Mouse (Mus musculus) ovary, adult 18-20 months (tissue): ENCODE results near the gene Cobll1.

ENCODE experiments used
- DNase-seq: peaks from one replicate; pipeline ENCODE4 v3.0.0; 2022; ENCODE audit warnings: low spot score, mixed read lengths

Cobll1 gene

DNA sequence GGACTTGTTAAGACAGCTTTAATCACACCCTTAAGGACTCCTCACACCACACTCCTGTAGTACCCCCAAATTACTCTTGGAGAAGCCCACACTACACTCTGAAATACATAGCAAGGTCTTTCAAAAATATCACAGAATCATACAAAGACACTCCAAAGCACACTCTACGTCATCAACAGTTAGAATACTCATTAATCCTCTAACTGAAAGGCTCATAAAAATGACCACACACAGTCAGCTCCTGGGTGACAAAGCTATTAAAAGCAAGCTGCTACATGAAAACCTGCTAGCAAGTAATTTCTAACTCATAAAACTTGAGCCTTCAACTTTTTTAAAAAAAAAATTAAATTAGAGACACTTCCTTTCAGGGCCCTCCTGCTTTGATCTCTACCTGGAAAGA, 91.8 kb downstream of the Cobll1 start:
- no peak for DNase-seq

DNA sequence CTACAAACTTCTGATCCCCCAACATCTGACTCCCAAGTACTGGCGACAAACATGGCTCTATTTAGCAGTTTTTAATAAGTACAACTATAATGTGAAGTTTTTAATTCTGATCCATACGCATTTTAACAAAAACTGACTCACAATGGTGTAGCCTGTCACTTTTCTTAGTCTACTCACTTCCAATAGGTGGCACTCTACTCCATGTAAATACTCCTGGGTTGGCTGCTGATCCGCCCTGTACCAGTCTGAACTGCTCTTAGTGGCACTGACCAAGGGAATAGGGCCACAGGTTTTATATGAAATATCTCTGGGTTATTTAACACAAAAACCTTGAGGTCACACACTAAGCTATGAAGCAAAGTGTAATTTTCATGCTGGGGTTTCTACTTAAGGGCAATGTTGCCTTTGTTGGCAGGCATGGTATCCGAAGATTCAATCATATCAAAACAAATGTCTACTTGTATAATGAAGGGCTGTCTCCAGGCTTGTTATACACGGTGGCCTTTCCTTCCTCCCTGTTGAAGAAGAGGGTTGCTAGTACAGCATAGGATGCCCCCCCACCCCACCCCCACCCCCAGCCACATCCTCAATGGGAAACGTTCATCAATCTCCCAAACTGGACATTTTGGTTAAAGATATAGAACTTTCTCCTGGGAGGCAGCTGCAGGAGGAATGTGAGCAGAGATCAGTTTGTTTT, 93.6 kb downstream of the Cobll1 start:
- DNase-seq, result peak; percentile 16

- no peak for DNase-seq
Observed at GRCm38 (mm10) chr2:65141093-65141661, 98.0 kb downstream of the Cobll1 start.

DNA sequence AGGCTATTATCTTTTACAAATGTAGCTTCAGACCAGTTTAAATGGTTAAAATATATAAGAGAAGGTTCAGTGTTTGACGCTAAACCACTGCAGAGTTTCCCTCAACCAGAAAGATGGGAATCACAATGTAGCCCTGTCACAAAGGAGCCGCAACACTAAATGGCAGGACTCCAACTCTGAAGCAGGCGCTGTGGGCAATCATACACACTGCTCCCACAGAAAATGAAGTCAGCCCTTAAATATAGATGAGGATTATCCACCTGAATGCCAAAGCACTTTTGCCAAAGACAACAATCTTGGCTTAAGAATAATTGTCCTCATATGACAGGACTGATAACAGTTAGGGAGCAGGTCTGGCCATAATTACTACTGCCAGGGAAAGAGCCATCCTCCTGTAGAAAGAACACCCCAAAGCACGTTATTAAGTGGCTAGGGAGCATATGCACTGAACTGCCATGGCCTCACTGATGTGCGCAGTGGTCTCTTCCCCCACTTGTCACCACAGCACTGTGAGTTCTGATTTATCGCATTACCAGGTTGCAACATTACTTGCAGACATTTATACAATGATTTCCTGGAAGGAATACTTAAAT, 98.8 kb downstream of the Cobll1 start:
- DNase-seq, result no peak

DNA sequence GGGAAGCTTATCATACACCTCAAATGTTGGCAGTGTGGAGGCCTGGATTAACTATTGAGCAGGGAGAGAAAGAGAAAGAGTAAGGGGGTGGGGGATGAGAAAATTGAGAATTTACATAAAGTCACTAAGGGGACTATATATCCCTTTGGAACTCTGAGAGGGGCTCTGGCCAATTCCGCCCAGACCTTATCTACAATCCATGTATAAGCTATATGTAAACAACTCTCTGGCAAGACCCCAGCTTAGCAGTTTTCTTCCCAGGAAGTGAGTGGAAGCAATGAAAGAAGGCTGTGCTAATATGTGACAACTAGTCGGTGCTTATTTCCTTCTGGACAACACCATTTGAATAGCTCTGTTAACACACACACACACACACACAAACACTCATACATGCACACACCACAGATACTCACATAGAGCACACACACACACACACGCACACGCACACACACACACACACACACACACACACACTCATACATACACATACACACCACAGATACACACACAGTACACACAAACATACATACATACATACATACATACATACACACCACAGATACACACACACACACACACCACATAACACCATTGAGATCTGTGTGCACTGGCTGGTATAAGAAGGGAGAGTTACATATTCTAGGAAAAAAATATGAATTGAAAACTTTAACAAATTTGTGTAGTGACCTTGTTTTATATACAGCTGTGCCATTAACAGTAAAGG, 99.4 kb downstream of the Cobll1 start:
- DNase-seq, result no peak

GRCm38 (mm10) chr2:65138992-65139391, 100.2 kb downstream of the Cobll1 start:
- no peak for DNase-seq

DNA sequence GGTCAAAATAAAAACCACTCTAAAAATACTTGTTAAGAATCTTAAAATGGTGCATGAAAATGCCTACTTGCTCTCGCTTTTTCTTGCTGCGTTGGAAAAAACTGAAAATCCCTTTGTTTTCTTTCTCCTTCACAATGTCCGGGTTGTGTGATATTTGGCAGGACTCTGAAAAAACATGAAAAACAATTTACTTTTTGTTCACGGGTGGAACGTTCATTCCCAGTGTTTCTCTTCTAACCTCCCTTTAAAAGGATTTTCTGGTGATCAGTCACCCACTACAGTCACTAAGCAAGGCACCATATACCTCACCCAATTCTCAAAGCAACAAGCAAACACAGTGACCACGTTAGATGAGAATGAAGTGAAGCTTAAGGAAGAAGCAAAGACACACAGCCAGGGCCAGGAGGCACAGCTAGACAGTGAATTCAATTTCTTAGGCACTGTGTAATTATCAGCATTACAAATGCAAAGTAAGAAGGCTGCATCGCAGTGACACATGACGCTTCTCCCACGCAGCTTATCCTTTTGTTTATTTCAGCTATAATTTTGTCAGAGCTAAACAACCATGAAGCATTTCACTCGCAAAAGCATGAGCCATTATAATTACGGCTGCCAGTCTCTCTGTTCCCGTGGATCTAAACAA, 112.9 kb downstream of the Cobll1 start:
- no peak for DNase-seq

DNA sequence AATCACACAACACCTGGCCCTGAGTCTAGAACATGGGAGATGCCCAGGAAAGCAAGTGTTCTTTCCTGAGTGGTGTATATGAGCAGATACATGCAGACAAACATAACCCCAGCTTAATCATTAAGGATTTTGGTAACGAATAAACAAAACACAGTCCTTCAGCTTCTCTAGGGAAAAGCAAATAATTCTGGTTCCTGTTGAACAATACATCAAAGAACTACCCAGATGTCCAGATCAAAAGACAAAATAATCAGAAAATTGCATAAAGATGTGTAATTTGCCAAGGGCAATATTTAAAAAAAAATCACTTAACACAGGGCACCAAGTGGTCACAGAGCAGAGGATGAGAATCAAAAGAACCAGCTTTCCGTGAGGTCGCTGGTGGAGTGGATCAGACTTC, 115.5 kb downstream of the Cobll1 start:
- no peak for DNase-seq

- DNase-seq, result no peak
Observed at GRCm38 (mm10) chr2:65121435-65121834, 117.8 kb downstream of the Cobll1 start.

GRCm38 (mm10) chr2:65121012-65121411, 118.2 kb downstream of the Cobll1 start:
- DNase-seq, result no peak

GRCm38 (mm10) chr2:65120112-65120511, 119.1 kb downstream of the Cobll1 start:
- DNase-seq, result no peak

- DNase-seq, result no peak
Observed at GRCm38 (mm10) chr2:65119667-65120066, 119.5 kb downstream of the Cobll1 start.

GRCm38 (mm10) chr2:65119076-65119475, 120.1 kb downstream of the Cobll1 start:
- DNase-seq, result no peak

DNA sequence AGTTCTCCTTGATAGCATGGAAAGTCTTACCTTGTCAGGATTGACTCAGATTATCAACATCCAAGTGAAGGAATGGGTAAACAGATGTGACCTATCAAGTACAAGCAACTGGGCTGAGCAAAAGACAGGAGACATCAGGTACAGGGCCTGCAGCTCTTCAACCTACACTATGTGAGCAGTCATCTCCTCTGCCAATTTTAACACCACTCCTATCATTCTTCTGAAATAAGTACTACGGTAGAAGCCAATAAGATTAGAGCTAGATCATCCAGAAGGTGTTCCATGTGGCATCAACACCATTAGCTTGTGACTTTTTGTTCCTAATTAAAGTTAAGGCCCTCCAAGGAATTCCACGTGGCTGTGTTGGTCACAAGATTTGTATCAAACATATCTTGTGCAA, 121.3 kb downstream of the Cobll1 start:
- DNase-seq, result no peak

DNA sequence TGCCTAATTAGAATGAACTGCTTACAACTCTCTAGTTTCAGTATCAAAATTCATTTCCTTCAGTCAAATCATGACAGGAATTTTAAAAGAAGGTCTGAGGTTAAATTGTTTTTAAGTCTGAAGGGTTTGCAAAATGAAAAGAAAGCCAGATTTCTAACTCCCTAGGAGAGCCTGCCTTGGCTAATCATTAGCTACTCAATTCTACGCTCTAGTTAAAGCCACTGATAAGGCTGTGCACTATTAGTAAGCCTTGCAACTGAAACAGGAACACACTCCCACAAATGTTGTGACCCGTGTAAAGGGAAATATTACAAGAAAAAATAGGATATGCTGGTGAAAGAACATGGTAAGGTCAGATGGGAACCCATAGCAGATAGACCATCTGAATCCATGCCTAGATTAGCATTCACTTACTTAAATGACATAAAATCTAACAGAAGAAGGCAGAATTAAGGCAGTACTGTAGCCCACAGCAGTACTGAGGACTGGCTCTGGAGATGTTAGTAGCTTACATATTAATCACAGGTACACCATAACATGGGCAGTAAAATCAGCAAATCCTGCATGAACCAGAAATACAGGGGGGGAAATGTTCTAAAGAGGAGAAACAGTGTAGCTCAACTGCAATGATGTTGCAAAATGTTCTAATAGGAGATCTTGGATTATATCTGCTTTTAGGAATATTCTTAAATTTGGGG, 122.6 kb downstream of the Cobll1 start:
- DNase-seq, result no peak

DNA sequence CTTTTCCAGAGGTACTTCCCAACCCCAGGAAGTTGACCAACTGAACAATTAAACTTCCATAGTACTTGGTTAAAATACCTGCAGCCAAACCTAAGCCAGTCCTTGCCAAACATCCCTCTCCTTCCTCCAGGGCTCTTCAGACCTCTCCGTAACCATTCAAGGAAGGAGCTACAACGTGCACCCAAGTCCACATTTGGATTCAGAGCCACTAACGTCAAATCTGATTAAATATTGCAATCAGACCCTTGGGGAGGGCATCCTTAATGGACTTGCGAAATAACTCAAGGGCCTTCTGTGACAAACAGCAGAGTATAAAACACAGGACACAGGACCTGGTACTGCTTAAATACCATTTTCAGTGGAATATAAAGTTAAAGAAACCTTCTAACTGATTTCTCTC, 126.0 kb downstream of the Cobll1 start:
- no peak for DNase-seq

DNA sequence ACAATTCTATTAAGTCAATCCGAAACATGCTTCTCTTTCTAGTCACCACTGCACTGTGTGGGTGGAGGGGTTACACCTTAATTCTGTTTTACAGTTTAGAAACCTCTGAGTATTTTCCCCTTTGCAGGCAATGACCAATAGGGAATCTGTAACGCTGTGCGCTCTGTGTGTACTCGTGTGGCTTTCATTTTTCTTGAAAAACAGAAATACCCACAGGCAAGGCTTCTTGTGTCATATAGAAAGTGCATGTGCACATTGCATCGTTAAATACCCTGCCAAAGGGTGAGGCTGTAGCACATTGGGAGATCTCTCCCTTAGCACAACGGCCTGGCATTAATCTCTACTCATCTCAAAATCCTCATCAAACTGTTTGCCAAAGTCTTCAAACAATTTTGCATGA, 134.6 kb downstream of the Cobll1 start:
- DNase-seq, result no peak

GRCm38 (mm10) chr2:65103801-65104200, 135.4 kb downstream of the Cobll1 start:
- no peak for DNase-seq

DNA sequence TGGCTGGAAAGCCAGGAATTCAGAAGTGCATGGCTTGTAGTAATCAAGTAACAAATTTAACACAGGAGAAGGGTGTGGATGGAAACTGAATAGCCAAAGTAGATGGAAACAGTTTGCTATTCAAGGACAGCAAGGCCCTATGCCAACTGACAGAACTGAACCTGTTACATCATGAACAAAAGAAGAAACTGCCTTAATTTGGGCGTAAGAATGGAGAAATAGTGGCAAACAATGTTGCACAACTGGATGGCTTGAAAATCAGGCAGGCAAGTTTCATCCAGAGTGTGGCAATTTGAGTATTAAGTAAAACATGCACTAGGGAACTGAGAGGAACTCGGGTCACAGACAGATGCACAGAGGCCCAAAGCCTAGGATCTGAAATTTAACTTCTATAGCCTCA, 137.8 kb downstream of the Cobll1 start:
- no peak for DNase-seq

DNA sequence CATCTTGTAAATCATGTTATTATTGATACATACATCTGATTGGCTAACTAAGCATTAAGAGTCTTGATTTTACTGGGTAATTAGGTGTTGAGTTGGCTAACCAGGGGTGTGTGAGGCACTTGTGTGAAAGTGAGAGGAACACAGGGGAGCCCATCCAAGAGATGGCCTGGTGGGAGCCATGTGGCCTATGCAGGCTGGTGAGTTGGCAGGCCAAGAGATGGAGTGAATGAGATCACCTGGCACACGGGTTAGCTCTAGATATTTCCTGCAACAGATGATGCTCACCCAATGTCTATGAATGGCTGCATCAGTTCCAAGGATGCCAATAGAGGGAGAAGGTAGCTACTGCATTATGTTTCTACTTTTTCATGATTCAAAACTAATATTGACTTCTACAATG, 139.2 kb downstream of the Cobll1 start:
- DNase-seq, result no peak

GRCm38 (mm10) chr2:65095571-65095970, 143.6 kb downstream of the Cobll1 start:
- no peak for DNase-seq

DNA sequence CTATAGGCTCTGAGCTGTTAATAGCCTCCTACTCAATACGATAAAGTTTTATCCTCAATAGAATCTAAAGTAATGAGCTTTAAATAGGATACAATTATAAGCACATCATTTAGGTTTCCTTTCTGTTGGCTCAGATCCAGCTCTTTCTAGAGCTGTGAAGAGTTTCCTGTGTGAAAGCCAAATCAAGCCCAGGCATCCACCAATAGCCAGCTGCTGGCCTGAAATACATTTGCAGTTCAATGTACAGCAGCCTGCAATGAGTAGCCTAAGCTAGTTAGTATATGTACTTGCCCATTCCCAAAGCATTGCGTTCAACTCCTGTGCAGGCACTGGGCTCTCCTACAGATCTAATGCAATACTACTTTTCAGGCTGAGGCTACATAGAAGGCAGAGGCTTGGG, 145.2 kb downstream of the Cobll1 start:
- DNase-seq, result no peak
